9 mouse cellular contexts compared by ENCODE assay signal in genomic region chr11:115266400-115266778, GRCm38 (mm10). TPM values are rescaled to one million over a fixed set of nuclear protein-coding genes. Genes with fewer than 3 reads are reported as not detected.
DNase-seq lines count a peak whose midpoint lies in the region; ATAC-seq and TF ChIP-seq lines count a peak whose summit lies in the region.
"Had no signal": no experiment of that assay in that cellular context is flagged by ENCODE, and none has a peak within 500 bp of the region (broad histone marks: within the 10 kb centered on the region; RNA-seq: fewer than 3 reads in every experiment).

No protein-coding gene starts in this region.

- no peaks in the 10 kb centered on the region for H3K9me3 ChIP-seq in heart, embryonic 16.5 days (replicated peaks; ENCODE audit: control insufficient read depth, low read length)
- H3K9me3 ChIP-seq in forebrain, postnatal 0 days (ENCODE audit: low read length): no peaks in the 10 kb centered on the region
- H3K9me3 ChIP-seq in midbrain, embryonic 12.5 days: no peaks in the 10 kb centered on the region

- WGBS in heart, embryonic 16.5 days: 3% methylated on average over 22 of the region's 22 CpGs
- 2% methylated on average over 22 of the region's 22 CpGs for WGBS in forebrain, postnatal 0 days
- WGBS in midbrain, embryonic 12.5 days: 1% methylated on average over 20 of the region's 22 CpGs

- peak overlapping the region; percentile 47 for H3K4me3 ChIP-seq in heart, embryonic 16.5 days (ENCODE audit: low read length)
- peak overlapping the region; percentile 33 for H3K4me3 ChIP-seq in forebrain, postnatal 0 days (ENCODE audit: low read depth, low read length)
- peak overlapping the region; percentile 31 for H3K4me3 ChIP-seq in midbrain, embryonic 12.5 days

- ATAC-seq in heart, embryonic 16.5 days (replicated peaks; ENCODE audit: extremely low read depth, insufficient read depth, low FRiP score): no peak
- ATAC-seq in forebrain, postnatal 0 days: no peak
- ATAC-seq in midbrain, embryonic 12.5 days (ENCODE audit: low FRiP score, low read depth): no peak

- peak overlapping the region; percentile 71 for H3K4me2 ChIP-seq in heart, embryonic 16.5 days (ENCODE audit: low read depth, low read length)
- H3K4me2 ChIP-seq in forebrain, postnatal 0 days (ENCODE audit: low read depth): peak overlapping the region; percentile 59
- peak overlapping the region; percentile 53 for H3K4me2 ChIP-seq in midbrain, embryonic 12.5 days (replicated peaks)

- no peak overlapping the region for H3K27ac ChIP-seq in heart, embryonic 16.5 days (ENCODE audit: low read length)
- H3K27ac ChIP-seq in forebrain, postnatal 0 days (ENCODE audit: low read depth, low read length): no peak overlapping the region
- no peak overlapping the region for H3K27ac ChIP-seq in midbrain, embryonic 12.5 days (replicated peaks)

- no peaks in the 10 kb centered on the region for H3K36me3 ChIP-seq in heart, embryonic 16.5 days (ENCODE audit: control insufficient read depth, insufficient read depth)
- H3K36me3 ChIP-seq in forebrain, postnatal 0 days (ENCODE audit: insufficient read depth): peaks cover 17% of the 10 kb centered on the region
- peaks cover 13% of the 10 kb centered on the region for H3K36me3 ChIP-seq in midbrain, embryonic 12.5 days

- peaks cover 72% of the 10 kb centered on the region for H3K27me3 ChIP-seq in heart, embryonic 16.5 days (ENCODE audit: control insufficient read depth, insufficient read depth, low read length)
- H3K27me3 ChIP-seq in forebrain, postnatal 0 days (ENCODE audit: insufficient read depth, low read length): peaks cover 42% of the 10 kb centered on the region
- peaks cover 83% of the 10 kb centered on the region for H3K27me3 ChIP-seq in midbrain, embryonic 12.5 days

- TF ChIP-seq CTCF in forebrain, postnatal 0 days (IDR thresholded peaks at IDR 0.05; ENCODE audit: low read depth): no peak

- intact Hi-C loops in heart, postnatal 10 days (cut with DNase I): no loop called here

- H3K9ac ChIP-seq in heart, embryonic 16.5 days (ENCODE audit: low read length): no peak overlapping the region; the same call in 1 of the 2 replicates
- H3K9ac ChIP-seq in forebrain, postnatal 0 days: no peak overlapping the region
- no peak overlapping the region for H3K9ac ChIP-seq in midbrain, embryonic 12.5 days (replicated peaks)

- DNase-seq in heart, postnatal 10 days: no peak
- DNase-seq in cerebellum, adult 18-20 months: peak; percentile 80 to 81
- DNase-seq in forebrain, postnatal 0 days: no peak
- no peak for DNase-seq in layer of hippocampus, adult 9-10 months (ENCODE audit: low spot score)
- DNase-seq in embryo, embryonic 11 days: no peak
- no peak for DNase-seq in frontal cortex, postnatal 36 days (ENCODE audit: low spot score in 2 of 2)

- H3K4me1 ChIP-seq in heart, embryonic 16.5 days (ENCODE audit: control insufficient read depth, insufficient read depth, low read length): peaks cover 19% of the 10 kb centered on the region
- no peaks in the 10 kb centered on the region for H3K4me1 ChIP-seq in forebrain, postnatal 0 days (ENCODE audit: insufficient read depth)
- peaks cover 30% of the 10 kb centered on the region for H3K4me1 ChIP-seq in midbrain, embryonic 12.5 days

RNA-seq across cellular contexts. Expression of gene Grin2c, which starts 0.7 kb away (rescaled TPM):
- polyA plus RNA-seq in heart, embryonic 16.5 days (2015; fragmentation: Nextera tagmentation; extraction: Ambion mirVana): 0.07 and 0.21 TPM in 2 replicates
- total RNA-seq in heart, postnatal 10 days (2021): not detected
- total RNA-seq in forebrain, postnatal 0 days (2014; rRNA removed): 1.5 and 1.6 TPM in 2 replicates
- 0.35 and 0.48 TPM in 2 replicates for polyA plus RNA-seq in forebrain, postnatal 0 days (2015; fragmentation: Nextera tagmentation; extraction: Ambion mirVana)
- 0.06 and 0.17 TPM in 2 replicates for polyA plus RNA-seq in midbrain, embryonic 12.5 days (2016; fragmentation: Nextera tagmentation; extraction: Ambion mirVana)
- total RNA-seq: MEL had no signal

RNA-seq across cellular contexts. Expression of gene Fdxr, which starts 10.5 kb away (rescaled TPM):
- polyA plus RNA-seq in heart, embryonic 16.5 days (2015; fragmentation: Nextera tagmentation; extraction: Ambion mirVana): 14.2 and 14.7 TPM in 2 replicates
- 1 to 10 TPM; 7.7 to 9.1 TPM for total RNA-seq in heart, postnatal 10 days (2021)
- 18.6 and 26.2 TPM in 2 replicates for total RNA-seq in forebrain, postnatal 0 days (2014; rRNA removed)
- polyA plus RNA-seq in forebrain, postnatal 0 days (2015; fragmentation: Nextera tagmentation; extraction: Ambion mirVana): 14.0 and 16.4 TPM in 2 replicates
- 15.9 and 18.4 TPM in 2 replicates for polyA plus RNA-seq in midbrain, embryonic 12.5 days (2016; fragmentation: Nextera tagmentation; extraction: Ambion mirVana)

RNA-seq across cellular contexts. Expression of gene Fads6, which starts 31.1 kb away (rescaled TPM):
- 0.59 and 0.74 TPM in 2 replicates for polyA plus RNA-seq in heart, embryonic 16.5 days (2015; fragmentation: Nextera tagmentation; extraction: Ambion mirVana)
- total RNA-seq in heart, postnatal 10 days (2021): 1 to 10 TPM in 1 of 2 experiments, under 1 TPM in 1; 0.89 to 1.2 TPM
- 3.8 and 6.5 TPM in 2 replicates for total RNA-seq in forebrain, postnatal 0 days (2014; rRNA removed)
- polyA plus RNA-seq in forebrain, postnatal 0 days (2015; fragmentation: Nextera tagmentation; extraction: Ambion mirVana): 0.47 and 0.48 TPM in 2 replicates
- polyA plus RNA-seq in midbrain, embryonic 12.5 days (2016; fragmentation: Nextera tagmentation; extraction: Ambion mirVana): 0.11 and 0.18 TPM in 2 replicates

RNA-seq across cellular contexts. Expression of gene Otop2, which starts 40.6 kb away (rescaled TPM):
- polyA plus RNA-seq in heart, embryonic 16.5 days (2015; fragmentation: Nextera tagmentation; extraction: Ambion mirVana): not detected in 2 replicates
- not detected for total RNA-seq in heart, postnatal 10 days (2021)
- total RNA-seq in forebrain, postnatal 0 days (2014; rRNA removed): 0.15 TPM in 1 of 2 replicates, not detected in the other
- polyA plus RNA-seq in forebrain, postnatal 0 days (2015; fragmentation: Nextera tagmentation; extraction: Ambion mirVana): 0.10 and 0.13 TPM in 2 replicates
- not detected in 2 replicates for polyA plus RNA-seq in midbrain, embryonic 12.5 days (2016; fragmentation: Nextera tagmentation; extraction: Ambion mirVana)
- total RNA-seq: MEL had no signal

RNA-seq across cellular contexts. Expression of gene Ush1g, which starts 55.5 kb away (rescaled TPM):
- 0.26 and 0.32 TPM in 2 replicates for polyA plus RNA-seq in heart, embryonic 16.5 days (2015; fragmentation: Nextera tagmentation; extraction: Ambion mirVana)
- total RNA-seq in heart, postnatal 10 days (2021): under 1 TPM; 0.07 to 0.12 TPM
- 0.23 and 0.33 TPM in 2 replicates for total RNA-seq in forebrain, postnatal 0 days (2014; rRNA removed)
- polyA plus RNA-seq in forebrain, postnatal 0 days (2015; fragmentation: Nextera tagmentation; extraction: Ambion mirVana): 0.06 and 0.09 TPM in 2 replicates
- polyA plus RNA-seq in midbrain, embryonic 12.5 days (2016; fragmentation: Nextera tagmentation; extraction: Ambion mirVana): 0.05 TPM in 1 of 2 replicates, not detected in the other
- total RNA-seq: MEL had no signal

Comparison
In these comparisons a context has a peak if more than half of its experiments do, and no peak if none do; other contexts are left out.
1. DNase-seq: peak in cerebellum, adult 18-20 months (2 of 2); none in heart, postnatal 10 days (0 of 2), forebrain, postnatal 0 days (single experiment), layer of hippocampus, adult 9-10 months (single experiment), embryo, embryonic 11 days (single experiment) and frontal cortex, postnatal 36 days (0 of 2).
2. Peak in every context shown above with its lines, with median percentiles within 50 percentile points of each other: H3K4me2 ChIP-seq and H3K4me3 ChIP-seq.